Comparison of ENCODE assay signal across 26 mouse cellular contexts in genomic region chr3:149231346-149231745, GRCm38 (mm10).
"Had no signal": no experiment of that assay in that cellular context is flagged by ENCODE, and none has a peak within 500 bp of the region (broad histone marks: within the 10 kb centered on the region; RNA-seq: fewer than 3 reads in every experiment).

No protein-coding gene starts in this region.

- H3K4me2 ChIP-seq: heart, embryonic 13.5 days; heart, embryonic 15.5 days; hindbrain, embryonic 15.5 days; intestine, embryonic 15.5 days; kidney, embryonic 15.5 days; limb, embryonic 12.5 days; liver, embryonic 11.5 days; liver, embryonic 13.5 days; liver, embryonic 15.5 days had no signal

- H3K4me3 ChIP-seq: heart, adult 2 months; heart, embryonic 13.5 days; heart, embryonic 15.5 days; hindbrain, embryonic 15.5 days; intestine, embryonic 15.5 days; kidney, embryonic 15.5 days; left cerebral cortex, adult 2 months; limb, embryonic 10.5 days; limb, embryonic 12.5 days; liver, embryonic 13.5 days; liver, embryonic 15.5 days had no signal

- H3K27me3 ChIP-seq: heart, embryonic 13.5 days; heart, embryonic 15.5 days; hindbrain, embryonic 15.5 days; intestine, embryonic 15.5 days; kidney, embryonic 15.5 days; limb, embryonic 12.5 days; liver, embryonic 13.5 days; liver, embryonic 15.5 days had no signal

- H3K9me3 ChIP-seq: heart, embryonic 13.5 days; heart, embryonic 15.5 days; hindbrain, embryonic 15.5 days; intestine, embryonic 15.5 days; kidney, embryonic 15.5 days; limb, embryonic 10.5 days; liver, embryonic 13.5 days; liver, embryonic 15.5 days had no signal

- DNase-seq: gastrocnemius, postnatal 14 days; gastrocnemius, postnatal 36 days; heart, adult 2 months; heart, postnatal 14 days; heart, postnatal 36 days; kidney, adult 11 months; kidney, adult 2 months; kidney, adult 9 months; kidney, postnatal 14 days; kidney, postnatal 36 days; layer of hippocampus, adult 9-11 months; liver; liver, embryonic 13.5 days; liver, postnatal 0 days had no signal

- H3K36me3 ChIP-seq: heart, embryonic 13.5 days; heart, embryonic 15.5 days; hindbrain, embryonic 15.5 days; intestine, embryonic 15.5 days; kidney, embryonic 15.5 days; limb, embryonic 10.5 days; limb, embryonic 12.5 days; liver, embryonic 13.5 days; liver, embryonic 15.5 days had no signal

- H3K4me1 ChIP-seq: hindbrain, embryonic 15.5 days; intestine, embryonic 15.5 days; limb, embryonic 10.5 days; limb, embryonic 12.5 days; liver, embryonic 15.5 days had no signal

- ATAC-seq: hindbrain, postnatal 0 days; intestine, embryonic 15.5 days; liver, postnatal 0 days had no signal

- H3K9ac ChIP-seq: heart, embryonic 13.5 days; heart, embryonic 15.5 days; hindbrain, embryonic 15.5 days; intestine, embryonic 15.5 days; kidney, embryonic 15.5 days; limb, embryonic 12.5 days; liver, embryonic 13.5 days; liver, embryonic 15.5 days; liver, postnatal 0 days had no signal

- H3K27ac ChIP-seq: heart, adult 2 months; heart, embryonic 13.5 days; heart, embryonic 15.5 days; hindbrain, embryonic 15.5 days; hindbrain, postnatal 0 days; intestine, embryonic 15.5 days; kidney, embryonic 15.5 days; kidney, postnatal 0 days; left cerebral cortex, adult 2 months; limb, embryonic 10.5 days; limb, embryonic 12.5 days; liver, embryonic 13.5 days; liver, embryonic 15.5 days had no signal
